Mouse (Mus musculus): ENCODE data around the gene Ccdc7a.

- TF ChIP-seq POLR2A (IDR thresholded peaks at IDR 0.05; ENCODE audit: borderline replicate concordance, insufficient read depth, low read length): no peak
- no peak for TF ChIP-seq CTCF (IDR thresholded peaks at IDR 0.05; ENCODE audit: borderline replicate concordance, insufficient read depth, low read depth, low read length)
Observed at GRCm38 (mm10) chr8:128697945-128698344, 367.4 kb downstream of the Ccdc7a start.

Measured in cerebellum, adult 2 months (tissue).